Mouse (Mus musculus) frontal cortex, adult (tissue): Measurements from ENCODE around the gene Slc24a4.

Source experiments
- ATAC-seq: cut with Nextera tagmentation; 2 replicates; pipeline ENCODE4 v1.9.2; 2017; ENCODE audit warnings: mild to moderate bottlenecking, moderate library complexity, mixed read lengths; ENCODE audit not compliant: low TSS enrichment

Slc24a4 gene

GRCm38 (mm10) chr12:102309099-102309799, 180.7 kb downstream of the Slc24a4 start:
- no peak for ATAC-seq

GRCm38 (mm10) chr12:102309800-102310195, 181.3 kb downstream of the Slc24a4 start:
- ATAC-seq, result no peak

- ATAC-seq, result no peak
Observed at GRCm38 (mm10) chr12:102310261-102310660, 181.7 kb downstream of the Slc24a4 start.

- no peak for ATAC-seq
Observed at GRCm38 (mm10) chr12:102311454-102311853, 182.9 kb downstream of the Slc24a4 start.
